Mouse (Mus musculus): ENCODE data around the gene Mfsd12. TPM values are rescaled to one million over a fixed set of nuclear protein-coding genes. Genes with fewer than 3 reads are reported as not detected.

Mfsd12 gene
- polyA plus RNA-seq, 1 experiment, result 33.1 TPM

DNA sequence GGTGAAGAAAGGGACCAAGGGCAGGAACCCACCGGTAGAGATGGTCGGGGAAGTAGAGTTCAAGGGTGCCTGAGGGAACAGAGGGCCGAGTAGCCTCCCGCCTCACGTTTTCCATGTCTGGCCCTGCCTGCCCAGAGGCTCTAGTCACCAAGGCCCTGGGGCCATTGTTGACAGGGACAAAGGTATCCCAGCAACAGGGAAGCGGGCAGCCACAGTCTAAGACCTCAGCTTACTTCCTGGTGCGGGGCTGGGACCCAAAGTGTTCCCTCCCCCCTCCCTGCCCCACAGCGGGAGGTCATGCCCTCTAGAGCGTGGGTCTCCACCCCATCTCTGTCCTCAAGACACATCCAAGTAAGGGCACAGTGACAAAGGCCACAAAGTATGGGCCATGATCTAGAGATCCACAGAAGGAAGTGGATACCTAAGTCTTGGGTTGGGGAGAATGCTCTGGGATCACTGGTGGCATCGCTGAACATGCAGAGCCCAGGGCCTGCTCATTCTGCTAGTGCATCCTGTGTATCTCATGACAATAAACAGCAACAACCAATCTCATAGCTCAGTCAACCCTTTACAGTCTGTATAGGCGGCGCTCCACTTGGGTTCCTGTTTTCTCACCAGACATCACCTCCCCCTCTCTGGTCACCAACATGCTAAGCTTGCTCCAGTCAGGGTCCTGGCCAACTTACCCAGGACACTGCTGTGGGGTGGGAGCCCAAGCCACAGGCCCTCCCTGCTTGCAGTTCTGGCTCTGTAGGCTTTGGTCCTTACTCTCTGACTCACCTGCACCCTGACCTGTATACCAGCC is 8.6 kb downstream of the Mfsd12 start, which contains the start of gene 4930404N11Rik:
TSS of gene 4930404N11Rik (minus strand) at position 145 of the 805 bp plus-strand sequence.
- peak within 1 kb of the TSS; percentile 83 for H3K4me3 ChIP-seq (ENCODE audit: control insufficient read depth, low read depth, low read length)
- H3K4me1 ChIP-seq (ENCODE audit: control insufficient read depth, insufficient read depth, low read length), result peaks cover 19% of the 10 kb centered on the region
- TF ChIP-seq CTCF (IDR thresholded peaks at IDR 0.05; ENCODE audit: control insufficient read depth, insufficient read depth, insufficient replicate concordance, low read depth, low read length) (no peak), POLR2A (IDR thresholded peaks at IDR 0.05; ENCODE audit: control insufficient read depth, low read depth, low read length) (peak; percentile 80; the same call in 1 of the 2 replicates)
- H3K36me3 ChIP-seq (ENCODE audit: control insufficient read depth, insufficient read depth, low read length), result no peaks in the 10 kb centered on the region; the same call in 1 of the 2 replicates
- H3K27me3 ChIP-seq (ENCODE audit: control insufficient read depth, insufficient read depth, low read length), result no peaks in the 10 kb centered on the region
- H3K27ac ChIP-seq (ENCODE audit: control insufficient read depth, insufficient read depth, low read depth, low read length), result peak within 1 kb of the TSS; percentile 85

DNA sequence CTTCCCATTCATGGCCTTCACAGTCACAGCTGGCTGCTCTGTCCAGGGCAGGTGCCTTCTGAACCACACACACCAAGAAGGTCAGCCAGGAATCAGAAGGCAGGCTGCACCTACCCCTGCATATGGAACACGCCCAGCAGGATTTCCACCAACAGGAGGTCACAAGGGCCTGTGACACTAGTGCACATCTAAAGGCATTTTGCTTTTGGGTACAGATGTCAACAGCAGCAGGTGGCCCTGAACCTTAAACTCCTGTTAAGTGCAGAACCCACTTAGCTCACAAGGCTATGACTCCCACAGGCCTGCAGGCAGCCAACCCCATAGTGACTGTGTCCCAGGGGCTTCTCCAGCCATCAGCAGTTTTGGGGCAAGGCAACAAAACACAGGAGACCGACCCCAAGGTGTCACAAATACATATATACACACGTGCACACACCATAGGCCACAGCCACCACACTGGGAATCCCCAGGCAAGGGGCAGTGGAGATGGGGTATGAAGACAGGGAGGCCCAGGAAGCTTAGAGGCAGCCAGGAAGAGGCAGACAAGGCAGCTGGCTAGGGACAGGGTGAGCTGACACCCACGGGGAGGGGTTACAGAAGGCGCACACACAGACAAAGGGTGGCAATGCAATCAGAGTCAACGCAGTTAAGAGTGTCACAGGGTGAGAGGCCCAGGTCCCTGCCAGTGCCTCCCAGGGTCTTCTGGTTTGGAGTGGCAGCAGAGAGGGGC is 9.4 kb downstream of the Mfsd12 start:
- no peaks in the 10 kb centered on the region for H3K27me3 ChIP-seq (ENCODE audit: control insufficient read depth, insufficient read depth, low read length)
- peaks cover 19% of the 10 kb centered on the region for H3K4me1 ChIP-seq (ENCODE audit: control insufficient read depth, insufficient read depth, low read length)
- H3K4me3 ChIP-seq (ENCODE audit: control insufficient read depth, low read depth, low read length), result peak overlapping the region; percentile 83
- no peak for TF ChIP-seq CTCF (IDR thresholded peaks at IDR 0.05; ENCODE audit: control insufficient read depth, insufficient read depth, insufficient replicate concordance, low read depth, low read length)
- TF ChIP-seq POLR2A (IDR thresholded peaks at IDR 0.05; ENCODE audit: control insufficient read depth, low read depth, low read length), result peak; percentile 29; the same call in 1 of the 2 replicates
- no peaks in the 10 kb centered on the region; the same call in 1 of the 2 replicates for H3K36me3 ChIP-seq (ENCODE audit: control insufficient read depth, insufficient read depth, low read length)
- H3K27ac ChIP-seq (ENCODE audit: control insufficient read depth, insufficient read depth, low read depth, low read length), result peak overlapping the region; percentile 85

GRCm38 (mm10) chr10:81367207-81367495 is 9.9 kb downstream of the Mfsd12 start:
- Histone ChIP-seq H3K36me3 (ENCODE audit: control insufficient read depth, insufficient read depth, low read length) (no peaks in the 10 kb centered on the region; the same call in 1 of the 2 replicates), H3K27ac (ENCODE audit: control insufficient read depth, insufficient read depth, low read depth, low read length) (no peak overlapping the region), H3K4me3 (ENCODE audit: control insufficient read depth, low read depth, low read length) (no peak overlapping the region), H3K27me3 (ENCODE audit: control insufficient read depth, insufficient read depth, low read length) (no peaks in the 10 kb centered on the region), H3K4me1 (ENCODE audit: control insufficient read depth, insufficient read depth, low read length) (peaks cover 19% of the 10 kb centered on the region)
- TF ChIP-seq CTCF (IDR thresholded peaks at IDR 0.05; ENCODE audit: control insufficient read depth, insufficient read depth, insufficient replicate concordance, low read depth, low read length), result no peak
- TF ChIP-seq POLR2A (IDR thresholded peaks at IDR 0.05; ENCODE audit: control insufficient read depth, low read depth, low read length), result no peak

DNA sequence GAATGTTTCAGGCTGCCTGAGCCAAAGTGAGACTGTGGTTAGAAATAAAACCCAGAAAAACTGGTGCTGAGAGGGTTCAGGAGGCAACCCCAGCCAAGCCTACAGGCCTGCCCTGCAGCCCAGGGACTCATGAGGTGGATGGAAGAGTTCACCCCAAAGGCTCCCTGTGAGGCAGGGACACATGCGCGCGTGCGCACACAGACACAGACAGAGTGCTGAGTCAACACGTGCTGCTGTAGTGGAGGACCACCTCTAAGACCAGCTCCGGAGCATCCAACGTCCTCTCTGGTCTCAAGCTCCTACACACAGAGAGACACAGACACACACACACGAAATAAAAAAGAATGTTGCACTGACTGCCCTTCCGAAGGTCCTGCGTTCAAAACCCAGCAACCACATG is 18.0 kb downstream of the Mfsd12 start:
- H3K36me3 ChIP-seq (ENCODE audit: control insufficient read depth, insufficient read depth, low read length), result no peaks in the 10 kb centered on the region
- H3K4me3 ChIP-seq (ENCODE audit: control insufficient read depth, low read depth, low read length), result no peak overlapping the region

DNA sequence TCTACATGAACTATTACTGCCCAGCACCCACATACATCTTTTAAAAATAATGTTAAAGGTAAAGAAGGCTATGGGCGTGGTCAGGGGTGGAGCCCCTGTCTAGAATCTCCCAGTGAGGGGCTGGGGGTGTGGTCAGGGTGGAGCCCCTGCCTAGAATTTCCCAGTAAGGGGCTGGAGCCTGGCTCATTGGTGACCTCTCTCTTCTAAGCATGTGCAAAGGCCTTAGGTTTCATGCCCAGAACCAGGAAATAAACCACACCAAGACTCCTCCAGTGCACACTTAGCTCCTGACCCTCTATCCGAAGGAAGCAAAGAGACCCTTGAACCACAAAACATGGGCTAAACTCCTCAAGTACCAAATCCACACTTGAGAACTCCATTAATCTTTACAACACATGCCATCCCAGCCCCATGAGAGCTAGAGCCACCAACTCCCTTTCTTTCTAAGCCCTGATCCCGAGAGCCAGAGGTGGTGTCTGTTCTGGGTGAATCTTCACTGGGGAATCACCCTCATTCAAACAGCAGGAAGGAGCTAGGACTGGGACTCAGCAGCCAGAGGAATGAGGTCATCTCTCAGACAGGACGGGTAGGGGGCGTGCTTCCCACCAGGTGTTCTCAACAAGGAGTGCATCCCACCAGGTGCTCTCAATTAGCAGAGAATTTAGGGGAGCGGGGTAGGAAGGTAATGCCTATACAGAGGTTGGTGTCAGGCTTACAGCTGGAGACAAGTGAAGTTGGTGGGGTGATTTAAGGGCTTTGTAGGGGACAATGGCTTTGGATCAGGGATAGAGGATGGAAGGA is 19.5 kb downstream of the Mfsd12 start:
- no peaks in the 10 kb centered on the region for H3K36me3 ChIP-seq (ENCODE audit: control insufficient read depth, insufficient read depth, low read length)

More for the DNA sequence above, 18.0 kb downstream of the Mfsd12 start:
- Histone ChIP-seq H3K4me1 (ENCODE audit: control insufficient read depth, insufficient read depth, low read length) (peaks cover 10% of the 10 kb centered on the region), H3K27ac (ENCODE audit: control insufficient read depth, insufficient read depth, low read depth, low read length) (no peak overlapping the region), H3K27me3 (ENCODE audit: control insufficient read depth, insufficient read depth, low read length) (no peaks in the 10 kb centered on the region)
- TF ChIP-seq POLR2A (IDR thresholded peaks at IDR 0.05; ENCODE audit: control insufficient read depth, low read depth, low read length), result no peak
- TF ChIP-seq CTCF (IDR thresholded peaks at IDR 0.05; ENCODE audit: control insufficient read depth, insufficient read depth, insufficient replicate concordance, low read depth, low read length), result no peak

DNA sequence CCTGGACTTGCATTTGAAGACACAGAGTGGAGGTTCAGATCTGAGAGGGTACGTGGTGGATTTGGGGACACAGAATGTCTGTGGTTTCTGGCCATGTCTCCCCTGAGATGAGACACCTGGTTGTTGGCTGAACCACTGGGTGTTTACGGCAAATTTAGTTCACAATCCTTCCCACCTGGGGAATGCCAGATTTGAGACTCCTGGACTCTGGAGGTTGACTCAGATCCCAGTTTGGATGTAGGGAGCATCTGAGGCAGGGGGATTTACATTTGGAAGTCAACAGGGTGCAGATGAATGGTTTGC is 20.0 kb downstream of the Mfsd12 start:
- peaks cover 10% of the 10 kb centered on the region for H3K4me1 ChIP-seq (ENCODE audit: control insufficient read depth, insufficient read depth, low read length)
- H3K27me3 ChIP-seq (ENCODE audit: control insufficient read depth, insufficient read depth, low read length), result no peaks in the 10 kb centered on the region
- H3K36me3 ChIP-seq (ENCODE audit: control insufficient read depth, insufficient read depth, low read length), result no peaks in the 10 kb centered on the region
- TF ChIP-seq POLR2A (IDR thresholded peaks at IDR 0.05; ENCODE audit: control insufficient read depth, low read depth, low read length) (no peak), CTCF (IDR thresholded peaks at IDR 0.05; ENCODE audit: control insufficient read depth, insufficient read depth, insufficient replicate concordance, low read depth, low read length) (no peak)
- peak overlapping the region; percentile 81; the same call in 1 of the 2 replicates for H3K27ac ChIP-seq (ENCODE audit: control insufficient read depth, insufficient read depth, low read depth, low read length)
- H3K4me3 ChIP-seq (ENCODE audit: control insufficient read depth, low read depth, low read length), result peak overlapping the region; percentile 84

More for the DNA sequence above, 19.5 kb downstream of the Mfsd12 start:
- TF ChIP-seq POLR2A (IDR thresholded peaks at IDR 0.05; ENCODE audit: control insufficient read depth, low read depth, low read length), result no peak
- no peak for TF ChIP-seq CTCF (IDR thresholded peaks at IDR 0.05; ENCODE audit: control insufficient read depth, insufficient read depth, insufficient replicate concordance, low read depth, low read length)
- no peaks in the 10 kb centered on the region for H3K27me3 ChIP-seq (ENCODE audit: control insufficient read depth, insufficient read depth, low read length)
- H3K4me3 ChIP-seq (ENCODE audit: control insufficient read depth, low read depth, low read length), result peak overlapping the region; percentile 84
- peaks cover 10% of the 10 kb centered on the region for H3K4me1 ChIP-seq (ENCODE audit: control insufficient read depth, insufficient read depth, low read length)
- no peak overlapping the region for H3K27ac ChIP-seq (ENCODE audit: control insufficient read depth, insufficient read depth, low read depth, low read length)
